14 mouse cellular contexts compared by ENCODE assay signal in the genomic region with DNA sequence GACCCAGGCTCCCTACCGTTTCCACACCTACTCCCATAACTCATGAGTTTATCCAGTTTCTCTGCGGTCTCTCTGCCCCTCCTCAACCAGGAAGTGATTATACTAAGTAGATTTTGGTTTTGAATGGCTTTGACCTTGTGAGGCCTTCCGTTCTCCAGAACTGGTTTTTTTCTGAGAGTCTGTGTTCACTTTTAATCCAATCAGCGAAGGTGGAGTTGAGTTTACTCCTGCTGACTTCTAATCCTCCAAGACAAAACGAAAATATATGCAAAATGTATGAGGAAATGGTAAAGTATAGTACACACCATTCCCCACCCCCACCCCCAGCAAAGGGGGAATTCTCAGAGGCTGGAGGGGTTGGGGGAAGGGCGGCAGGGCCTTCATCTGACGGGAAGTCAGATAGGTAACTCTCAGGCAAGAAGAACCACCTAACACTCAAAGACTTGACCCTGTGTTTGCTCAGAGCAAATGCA.
DNase-seq lines count a peak whose midpoint lies in the region; ATAC-seq and TF ChIP-seq lines count a peak whose summit lies in the region.
"Had no signal": no experiment of that assay in that cellular context is flagged by ENCODE, and none has a peak within 500 bp of the region (broad histone marks: within the 10 kb centered on the region; RNA-seq: fewer than 3 reads in every experiment).

No protein-coding gene starts in this region.

- no peaks in the 10 kb centered on the region for H3K36me3 ChIP-seq in lung, embryonic 15.5 days
- H3K36me3 ChIP-seq in ES-E14 (ENCODE audit: control insufficient read depth, insufficient read depth, low read length, poor library complexity, severe bottlenecking) = no peaks in the 10 kb centered on the region
- H3K36me3 ChIP-seq in embryonic facial prominence, embryonic 15.5 days = no peaks in the 10 kb centered on the region
- no peaks in the 10 kb centered on the region for H3K36me3 ChIP-seq in stomach, embryonic 15.5 days
- H3K36me3 ChIP-seq: liver, embryonic 15.5 days; midbrain, embryonic 13.5 days had no signal

- no peaks in the 10 kb centered on the region for H3K9me3 ChIP-seq in lung, embryonic 15.5 days
- no peaks in the 10 kb centered on the region for H3K9me3 ChIP-seq in ES-E14 (ENCODE audit: control insufficient read depth, insufficient read depth, low read depth, low read length)
- H3K9me3 ChIP-seq in embryonic facial prominence, embryonic 15.5 days (replicated peaks) = no peaks in the 10 kb centered on the region
- H3K9me3 ChIP-seq in stomach, embryonic 15.5 days = no peaks in the 10 kb centered on the region
- H3K9me3 ChIP-seq: liver, embryonic 15.5 days; midbrain, embryonic 13.5 days had no signal

- H3K27ac ChIP-seq in lung, embryonic 15.5 days = peak overlapping the region; percentile 54
- peak overlapping the region; percentile 56 for H3K27ac ChIP-seq in ES-E14 (ENCODE audit: insufficient read depth, low read depth, low read length, poor library complexity, severe bottlenecking)
- H3K27ac ChIP-seq in embryonic facial prominence, embryonic 15.5 days (replicated peaks) = 0 out of 2 replicates have a peak overlapping the region, but pooled peaks have one; percentile 22
- peak overlapping the region; percentile 90 for H3K27ac ChIP-seq in stomach, embryonic 15.5 days
- H3K27ac ChIP-seq: liver, embryonic 15.5 days; midbrain, embryonic 13.5 days had no signal

- no peak overlapping the region for H3K9ac ChIP-seq in lung, embryonic 15.5 days
- no peak overlapping the region for H3K9ac ChIP-seq in ES-E14 (ENCODE audit: insufficient read depth, low read depth, low read length, poor library complexity, severe bottlenecking)
- no peak overlapping the region for H3K9ac ChIP-seq in embryonic facial prominence, embryonic 15.5 days
- no peak overlapping the region for H3K9ac ChIP-seq in stomach, embryonic 15.5 days
- H3K9ac ChIP-seq: forebrain, postnatal 0 days; liver, embryonic 15.5 days; midbrain, embryonic 13.5 days had no signal

- no peak overlapping the region for H3K4me3 ChIP-seq in lung, embryonic 15.5 days
- H3K4me3 ChIP-seq in ES-E14 (ENCODE audit: insufficient read depth in 1 of 2, low read depth in 1 of 2, low read length in 2 of 2, poor library complexity in 1 of 2, severe bottlenecking in 1 of 2) = no peak overlapping the region
- no peak overlapping the region for H3K4me3 ChIP-seq in embryonic facial prominence, embryonic 15.5 days (replicated peaks)
- no peak overlapping the region for H3K4me3 ChIP-seq in stomach, embryonic 15.5 days (replicated peaks)
- H3K4me3 ChIP-seq: liver, embryonic 15.5 days; midbrain, embryonic 13.5 days had no signal

- H3K4me1 ChIP-seq in lung, embryonic 15.5 days = peaks cover 39% of the 10 kb centered on the region
- H3K4me1 ChIP-seq in ES-E14 (ENCODE audit: control insufficient read depth in 2 of 2, insufficient read depth in 2 of 2, low read length in 2 of 2, poor library complexity in 1 of 2) = peaks cover 9 to 26% of the 10 kb centered on the region in 2 experiments; a peak in 3 of 4 replicates
- H3K4me1 ChIP-seq in embryonic facial prominence, embryonic 15.5 days = peaks cover 16% of the 10 kb centered on the region
- H3K4me1 ChIP-seq in stomach, embryonic 15.5 days = peaks cover 20% of the 10 kb centered on the region

- in situ Hi-C loops in ES-E14 (cut with MboI; ENCODE audit: low sequenced_read_pairs in 2 of 2, unreplicated experiment in 2 of 2) = no loop called here

- ATAC-seq in lung, embryonic 15.5 days (ENCODE audit: borderline replicate concordance, extremely low read depth, low FRiP score, low TSS enrichment) = no peak
- ATAC-seq in embryonic facial prominence, embryonic 15.5 days (ENCODE audit: insufficient number of reproducible peaks, low FRiP score, low TSS enrichment, low read depth) = no peak
- peak; percentile 44; the same call in 1 of the 2 replicates for ATAC-seq in stomach, embryonic 15.5 days (ENCODE audit: insufficient read depth, low FRiP score, low read depth)
- ATAC-seq: forebrain, postnatal 0 days; midbrain, embryonic 13.5 days had no signal

- H3K27me3 ChIP-seq in lung, embryonic 15.5 days = no peaks in the 10 kb centered on the region
- H3K27me3 ChIP-seq in embryonic facial prominence, embryonic 15.5 days = no peaks in the 10 kb centered on the region; the same call in 1 of the 2 replicates
- H3K27me3 ChIP-seq in stomach, embryonic 15.5 days (replicated peaks) = no peaks in the 10 kb centered on the region

- 16% methylated on average over 7 of the region's 7 CpGs for WGBS in lung, embryonic 15.5 days
- 17% methylated on average over 7 of the region's 7 CpGs for WGBS in embryonic facial prominence, embryonic 15.5 days
- 11% methylated on average over 7 of the region's 7 CpGs for WGBS in stomach, embryonic 15.5 days

- 0 out of 2 replicates have a peak overlapping the region, but pooled peaks have one; percentile 2 for H3K4me2 ChIP-seq in lung, embryonic 15.5 days
- H3K4me2 ChIP-seq in embryonic facial prominence, embryonic 15.5 days (replicated peaks) = no peak overlapping the region
- peak overlapping the region; percentile 25; the same call in 1 of the 2 replicates for H3K4me2 ChIP-seq in stomach, embryonic 15.5 days
- H3K4me2 ChIP-seq: liver, embryonic 15.5 days; midbrain, embryonic 13.5 days had no signal

- DNase-seq in lung, postnatal 14 days = no peak
- DNase-seq in ES-E14 (ENCODE audit: low read depth, low spot score) = no peak
- no peak for DNase-seq in adrenal gland, adult 8-10 months
- DNase-seq in layer of hippocampus, adult 9-10 months (ENCODE audit: low spot score) = no peak
- DNase-seq: cerebellum, postnatal 25 days; forebrain, postnatal 0 days; kidney, adult 11 months; kidney, postnatal 36 days; right cerebral cortex, postnatal 4 days had no signal

TF ChIP-seq in ES-E14, 5 proteins besides CTCF, POLR2A, EP300 and RAD21:
- TF ChIP-seq ZC3H11A (IDR thresholded peaks at IDR 0.05; ENCODE audit: borderline replicate concordance, low read depth, low read length) (no peak), MAFK (IDR thresholded peaks at IDR 0.05; ENCODE audit: insufficient read depth, low read depth, low read length) (no peak), CHD2 (IDR thresholded peaks at IDR 0.05; ENCODE audit: low read depth, low read length) (no peak), HCFC1 (IDR thresholded peaks at IDR 0.05; ENCODE audit: borderline replicate concordance, insufficient read depth, low read length) (no peak), ZNF384 (IDR thresholded peaks at IDR 0.05; ENCODE audit: low read depth, low read length) (no peak)

Comparison
In these comparisons a context has a peak if more than half of its experiments do, and no peak if none do; other contexts are left out.
1. H3K27ac ChIP-seq: peak in every context shown above with its lines; median percentile 90 in stomach, embryonic 15.5 days; 56 in ES-E14; 54 in lung, embryonic 15.5 days; 22 in embryonic facial prominence, embryonic 15.5 days.